In genomic region chr6:34029746-34030027, GRCm38 (mm10) we compare ENCODE assay signal across 8 mouse cellular contexts. TPM values are rescaled to one million over a fixed set of nuclear protein-coding genes. Genes with fewer than 3 reads are reported as not detected.
DNase-seq lines count a peak whose midpoint lies in the region; ATAC-seq and TF ChIP-seq lines count a peak whose summit lies in the region.

No protein-coding gene starts in this region.

- in situ Hi-C loops in ES-E14 (cut with MboI; ENCODE audit: low sequenced_read_pairs in 2 of 2, unreplicated experiment in 2 of 2): no loop called here

- peak overlapping the region; percentile 67 for H3K9ac ChIP-seq in heart, embryonic 12.5 days
- H3K9ac ChIP-seq in ES-E14 (ENCODE audit: insufficient read depth, low read depth, low read length, poor library complexity, severe bottlenecking): peak overlapping the region; percentile 69
- peak overlapping the region; percentile 67 for H3K9ac ChIP-seq in hindbrain, embryonic 12.5 days

- H3K27me3 ChIP-seq in heart, embryonic 12.5 days (replicated peaks): 0 out of 2 replicates have a peak, but pooled peaks cover 5% of the 10 kb centered on the region
- peaks cover 5% of the 10 kb centered on the region; the same call in 1 of the 2 replicates for H3K27me3 ChIP-seq in hindbrain, embryonic 12.5 days

- no peak for DNase-seq in heart, postnatal 14 days
- DNase-seq in ES-E14 (ENCODE audit: low read depth, low spot score): no peak
- no peak for DNase-seq in right cerebral cortex, postnatal 14 days
- DNase-seq in layer of hippocampus, adult 11-12 months (ENCODE audit: low spot score): no peak

- ATAC-seq in heart, embryonic 12.5 days (ENCODE audit: insufficient number of reproducible peaks, low FRiP score): no peak
- ATAC-seq in hindbrain, embryonic 12.5 days (ENCODE audit: low FRiP score): no peak; the same call in 1 of the 2 replicates
- ATAC-seq in megakaryocyte-erythroid progenitor cell, adult 5-6 weeks (replicated peaks; ENCODE audit: low FRiP score, low TSS enrichment, poor library complexity, severe bottlenecking): peak; percentile 48; the same call in 1 of the 2 replicates
- ATAC-seq in frontal cortex, adult (ENCODE audit: low TSS enrichment): no peak; the same call in 1 of the 2 replicates

- H3K27ac ChIP-seq in heart, embryonic 12.5 days (ENCODE audit: poor library complexity, severe bottlenecking): no peak overlapping the region
- H3K27ac ChIP-seq in ES-E14 (ENCODE audit: insufficient read depth, low read depth, low read length, poor library complexity, severe bottlenecking): no peak overlapping the region
- no peak overlapping the region for H3K27ac ChIP-seq in hindbrain, embryonic 12.5 days

- H3K9me3 ChIP-seq in heart, embryonic 12.5 days (replicated peaks): no peaks in the 10 kb centered on the region
- no peaks in the 10 kb centered on the region for H3K9me3 ChIP-seq in ES-E14 (ENCODE audit: control insufficient read depth, insufficient read depth, low read depth, low read length)
- H3K9me3 ChIP-seq in hindbrain, embryonic 12.5 days (replicated peaks): no peaks in the 10 kb centered on the region

- H3K4me1 ChIP-seq in heart, embryonic 12.5 days (replicated peaks): peaks cover 7% of the 10 kb centered on the region
- H3K4me1 ChIP-seq in ES-E14 (ENCODE audit: control insufficient read depth in 2 of 2, insufficient read depth in 2 of 2, low read length in 2 of 2, poor library complexity in 1 of 2): peaks cover 0 to 5% of the 10 kb centered on the region in 2 experiments; a peak in 1 of 4 replicates
- H3K4me1 ChIP-seq in hindbrain, embryonic 12.5 days: peaks cover 10% of the 10 kb centered on the region

- 2% methylated on average over 4 of the region's 4 CpGs for WGBS in heart, embryonic 12.5 days
- WGBS in hindbrain, embryonic 12.5 days: 6% methylated on average over 4 of the region's 4 CpGs

- H3K36me3 ChIP-seq in heart, embryonic 12.5 days: no peaks in the 10 kb centered on the region
- no peaks in the 10 kb centered on the region for H3K36me3 ChIP-seq in ES-E14 (ENCODE audit: control insufficient read depth, insufficient read depth, low read length, poor library complexity, severe bottlenecking)
- H3K36me3 ChIP-seq in hindbrain, embryonic 12.5 days: no peaks in the 10 kb centered on the region

- peak overlapping the region; percentile 77 for H3K4me3 ChIP-seq in heart, embryonic 12.5 days
- H3K4me3 ChIP-seq in ES-E14 (ENCODE audit: insufficient read depth in 1 of 2, low read depth in 1 of 2, low read length in 2 of 2, poor library complexity in 1 of 2, severe bottlenecking in 1 of 2): peak overlapping the region; percentile 62 to 85
- peak overlapping the region; percentile 52 for H3K4me3 ChIP-seq in hindbrain, embryonic 12.5 days

- H3K4me2 ChIP-seq in heart, embryonic 12.5 days: peak overlapping the region; percentile 80
- peak overlapping the region; percentile 87 for H3K4me2 ChIP-seq in hindbrain, embryonic 12.5 days (replicated peaks)

- intact Hi-C loops in heart, postnatal 14 days (cut with DNase I): no loop called here

TF ChIP-seq in ES-E14, 5 proteins besides CTCF, POLR2A, EP300 and RAD21:
- TF ChIP-seq HCFC1 (IDR thresholded peaks at IDR 0.05; ENCODE audit: borderline replicate concordance, insufficient read depth, low read length): no peak
- no peak for TF ChIP-seq CHD2 (IDR thresholded peaks at IDR 0.05; ENCODE audit: low read depth, low read length)
- no peak for TF ChIP-seq ZNF384 (IDR thresholded peaks at IDR 0.05; ENCODE audit: low read depth, low read length)
- no peak for TF ChIP-seq ZC3H11A (IDR thresholded peaks at IDR 0.05; ENCODE audit: borderline replicate concordance, low read depth, low read length)
- no peak for TF ChIP-seq MAFK (IDR thresholded peaks at IDR 0.05; ENCODE audit: insufficient read depth, low read depth, low read length)

RNA-seq across cellular contexts. Expression of gene Lrguk, which starts 0.4 kb away (rescaled TPM):
- polyA plus RNA-seq in heart, embryonic 12.5 days (2016; fragmentation: Nextera tagmentation; extraction: Ambion mirVana): 0.65 and 1.1 TPM in 2 replicates
- total RNA-seq in heart, postnatal 14 days (2021): under 1 TPM; 0.10 to 0.20 TPM
- 1.7 and 2.0 TPM in 2 replicates for total RNA-seq in ES-E14 (2012; rRNA removed)
- polyA plus RNA-seq in hindbrain, embryonic 12.5 days (2016; fragmentation: Nextera tagmentation; extraction: Ambion mirVana): 0.96 and 1.4 TPM in 2 replicates
- total RNA-seq in megakaryocyte-erythroid progenitor cell, adult 5-6 weeks (2014; fragmentation: Nextera tagmentation): 0.44 TPM in 1 of 2 replicates, not detected in the other
- total RNA-seq in megakaryocyte-erythroid progenitor cell, adult 5-6 weeks (2017): 0.76 TPM in 1 of 2 replicates, not detected in the other
